Mouse (Mus musculus) hematopoietic stem cell, adult 5-6 weeks (primary cell): ENCODE data around the gene Axin1. TPM values are rescaled to one million over a fixed set of nuclear protein-coding genes. Genes with fewer than 3 reads are reported as not detected.

Source experiments
- ATAC-seq, 2 experiments: fragments of 125-278 bp in 1 of 2; replicated peaks in 1 of 2; 2 replicates each; pipeline ENCODE4 v1.8.0; 2016 to 2017; ENCODE audit warnings: inconsistent platforms in 2 of 2, mild to moderate bottlenecking in 2 of 2, moderate number of reproducible peaks in 2 of 2, low read depth in 1 of 2, moderate TSS enrichment in 1 of 2; ENCODE audit not compliant: low FRiP score in 2 of 2, poor library complexity in 2 of 2, severe bottlenecking in 2 of 2, insufficient read depth in 1 of 2, low TSS enrichment in 1 of 2
- total RNA-seq: library from RNA; stranded (forward); fragments of 172-1452, 232-1000 nt; gene quantifications from 2 replicates; pipeline ENCODE4 v1.2.3, GENCODE M21; 2017

The Axin1 gene
- total RNA-seq, 1 experiment from 2014 or later, result 358 TPM

DNA sequence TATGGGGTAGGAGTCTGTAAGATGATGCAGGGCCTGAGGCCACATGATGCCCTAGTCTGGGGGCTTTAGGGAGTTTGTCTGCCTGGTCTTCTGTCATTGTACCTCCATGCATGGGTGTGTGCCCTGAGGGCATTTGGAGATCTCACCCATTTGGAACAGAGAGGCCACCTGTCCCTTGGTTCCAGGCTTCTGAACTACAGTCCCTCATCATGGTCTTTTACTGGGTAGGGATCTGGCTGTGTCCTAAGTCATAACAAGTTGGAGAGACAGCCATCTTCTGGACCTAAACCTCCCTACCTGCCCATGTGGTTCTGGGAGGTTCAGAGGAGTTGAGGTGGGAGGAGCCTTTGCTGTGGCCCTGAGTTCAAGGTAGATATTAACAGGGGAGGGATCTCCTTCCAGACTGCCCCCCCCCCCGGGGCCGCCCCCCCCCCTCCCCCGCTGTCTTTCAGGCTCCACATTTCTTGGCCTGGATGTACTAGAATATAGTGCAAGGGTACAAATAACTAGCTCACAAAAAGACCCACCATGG, 22.5 kb upstream of the Axin1 start:
- no peak for ATAC-seq

DNA sequence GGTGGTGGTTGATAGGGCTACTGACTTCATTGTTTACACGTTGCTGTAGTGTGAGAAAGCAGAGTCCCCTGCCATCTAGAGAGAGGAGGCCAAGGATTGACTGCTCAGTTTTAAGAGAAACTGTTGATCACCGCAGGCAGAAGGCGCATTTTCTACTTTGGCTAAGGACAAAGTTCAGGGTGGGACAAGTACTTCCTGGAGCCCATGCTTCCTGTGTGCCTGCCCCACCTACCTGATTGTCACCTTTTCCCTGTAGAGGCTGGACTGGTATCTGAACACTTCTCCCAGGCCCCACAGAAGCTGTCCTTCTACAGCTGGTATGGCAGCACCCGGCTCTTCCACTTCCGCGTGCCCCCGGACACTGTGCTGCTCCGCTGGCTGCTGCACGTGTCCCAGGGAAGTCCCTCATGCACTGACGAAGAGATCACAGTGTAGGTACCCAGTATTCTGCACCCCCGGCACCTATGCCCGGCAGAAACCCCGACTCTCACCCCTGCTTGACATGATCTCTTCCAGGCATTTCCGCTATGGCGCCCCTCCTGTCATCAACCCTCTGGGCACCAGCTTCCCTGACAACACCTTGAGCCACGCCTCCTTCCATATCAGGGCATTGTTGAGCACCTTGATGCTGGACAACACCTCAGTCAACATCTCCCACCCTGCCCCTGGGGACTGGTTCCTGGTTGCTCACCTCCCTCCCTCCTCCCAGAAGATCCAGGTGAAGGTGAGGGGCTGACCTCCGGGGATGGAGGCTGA, 21.8 kb upstream of the Axin1 start:
- no peak for ATAC-seq

DNA sequence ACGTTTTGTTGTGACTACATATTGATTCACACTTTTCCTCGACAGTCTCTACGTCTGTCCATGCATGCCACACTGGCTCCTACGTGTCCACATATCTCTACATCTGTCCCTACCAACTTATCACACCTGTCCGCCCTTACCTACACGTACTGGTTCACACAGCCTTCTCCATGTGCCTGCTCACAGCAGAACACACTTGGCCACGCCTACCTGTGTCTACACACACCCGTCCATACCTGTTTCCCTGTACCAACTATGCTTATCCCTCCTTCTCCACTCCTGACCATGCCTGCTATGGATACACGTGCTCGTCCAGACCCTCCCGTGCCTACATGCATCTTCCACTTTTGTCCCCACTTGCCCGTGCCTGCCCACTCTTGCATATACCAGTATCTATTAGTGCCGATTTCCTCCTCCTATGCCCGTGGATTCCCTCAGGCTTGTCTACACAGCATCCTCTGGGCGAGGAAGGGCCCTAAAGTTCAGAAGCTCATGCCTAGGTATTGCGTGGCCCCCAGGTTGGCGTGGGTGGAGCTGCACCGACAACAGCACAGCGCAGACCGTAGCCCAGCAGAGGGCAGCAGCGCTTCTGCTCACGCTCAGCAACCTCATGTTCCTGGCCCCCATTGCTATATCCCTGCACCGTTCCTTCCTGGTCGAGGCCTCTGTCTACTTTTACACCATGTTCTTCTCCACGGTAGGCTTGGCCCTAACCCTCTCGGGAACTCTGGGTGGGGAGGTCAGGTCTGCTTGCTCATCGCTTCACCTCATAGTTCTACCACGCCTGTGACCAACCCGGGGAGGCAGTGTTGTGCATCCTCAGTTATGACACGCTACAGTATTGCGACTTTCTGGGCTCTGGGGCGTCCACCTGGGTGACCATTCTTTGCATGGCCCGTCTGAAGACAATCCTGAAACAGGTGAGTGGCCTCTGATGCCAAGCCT, 18.4 kb upstream of the Axin1 start:
- ATAC-seq, result peak; percentile 70 to 73

DNA sequence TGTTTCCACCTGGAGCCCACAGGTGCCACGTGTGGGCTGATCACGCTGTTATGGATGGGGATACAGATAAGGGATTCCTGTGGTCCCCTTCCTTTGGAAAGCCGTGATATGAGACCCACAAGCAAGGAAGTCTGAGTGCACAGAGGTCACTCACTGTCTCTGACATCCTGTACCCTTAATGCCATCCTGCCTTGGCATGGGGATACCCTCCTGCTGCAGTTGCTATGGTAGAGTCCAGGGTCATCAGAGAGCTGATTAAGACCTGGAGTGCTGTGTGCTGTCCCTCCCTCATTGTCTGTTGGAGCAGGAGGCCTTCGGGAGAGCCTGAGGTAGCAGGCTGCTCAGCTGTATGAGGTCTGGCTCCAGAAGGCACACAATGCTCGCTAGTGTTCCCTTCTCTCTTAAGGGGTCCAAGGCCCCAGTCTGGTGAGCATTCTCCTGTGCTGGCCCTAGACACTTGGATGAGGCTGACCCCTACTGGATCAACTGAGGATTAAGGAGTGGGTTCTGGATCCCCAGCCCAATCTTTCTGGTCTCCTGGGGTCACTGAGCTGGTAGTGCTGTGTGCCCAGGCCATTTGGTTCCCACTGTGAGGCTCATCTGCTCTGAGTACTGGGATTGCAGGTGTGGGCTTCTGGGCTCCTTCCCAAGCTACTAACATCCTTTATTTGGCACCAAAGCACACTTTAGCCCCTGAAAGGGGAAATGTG, 15.9 kb upstream of the Axin1 start:
- ATAC-seq, result no peak

DNA sequence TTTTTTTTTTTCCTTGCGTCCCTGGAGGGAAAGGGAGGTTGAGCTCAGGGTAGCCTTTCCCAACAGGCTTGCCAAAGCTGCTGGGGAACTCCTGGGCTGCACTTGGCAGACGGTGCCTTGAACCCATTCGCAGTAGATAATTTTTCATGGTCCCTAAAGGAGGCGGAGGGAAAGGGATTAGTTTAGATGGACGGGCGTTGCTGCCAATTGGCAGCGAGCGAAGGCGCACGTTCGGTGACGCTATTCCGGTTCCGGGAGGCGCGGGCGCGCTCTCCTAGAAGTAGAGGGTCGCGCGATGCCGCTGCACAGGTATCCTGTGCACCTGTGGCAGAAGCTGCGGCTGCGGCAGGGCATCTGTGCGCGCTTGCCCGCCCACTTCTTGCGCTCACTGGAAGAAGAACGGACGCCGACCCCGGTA, 15.2 kb upstream of the Axin1 start, which contains the start of gene Mrpl28:
Gene Mrpl28 (plus strand): TSS at position 234 of the 418 bp plus-strand sequence.
- peak; percentile 86 to 89 for ATAC-seq

DNA sequence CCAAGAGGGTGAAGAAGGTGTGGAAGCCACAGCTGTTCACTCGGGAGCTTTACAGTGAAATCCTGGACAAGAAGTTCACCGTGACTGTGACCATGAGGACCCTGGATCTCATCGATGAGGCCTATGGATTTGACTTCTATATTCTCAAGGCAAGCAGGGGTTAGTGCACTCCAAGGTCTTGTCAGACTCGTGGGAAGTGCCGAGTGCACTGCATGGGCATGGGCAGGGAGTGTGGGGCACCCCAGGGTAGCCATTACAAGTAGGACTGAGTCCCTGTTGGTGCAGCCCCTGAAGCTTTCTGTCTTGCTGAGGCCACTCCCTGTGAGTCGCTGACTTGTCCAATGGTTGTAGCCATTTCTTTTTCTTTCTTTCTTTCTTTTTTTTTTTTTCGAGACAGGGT, 13.9 kb upstream of the Axin1 start:
- ATAC-seq, result no peak

DNA sequence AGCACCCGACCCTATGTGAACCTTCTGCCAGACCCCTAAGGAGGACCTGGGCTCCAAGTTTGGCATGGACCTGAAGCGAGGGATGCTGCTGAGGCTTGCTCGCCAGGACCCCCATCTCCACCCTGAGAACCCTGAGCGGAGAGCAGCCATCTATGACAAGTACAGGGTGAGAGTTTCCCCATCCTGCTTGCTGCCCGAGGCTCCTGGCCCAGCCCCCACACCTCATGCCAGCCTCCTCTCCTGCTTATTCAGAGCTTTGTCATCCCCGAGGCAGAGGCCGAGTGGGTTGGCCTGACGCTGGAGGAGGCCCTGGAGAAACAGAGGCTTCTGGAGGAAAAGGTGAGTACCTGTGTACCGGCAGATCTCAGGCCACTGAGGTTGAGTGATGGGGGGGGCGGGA, 13.3 kb upstream of the Axin1 start:
- no peak for ATAC-seq

DNA sequence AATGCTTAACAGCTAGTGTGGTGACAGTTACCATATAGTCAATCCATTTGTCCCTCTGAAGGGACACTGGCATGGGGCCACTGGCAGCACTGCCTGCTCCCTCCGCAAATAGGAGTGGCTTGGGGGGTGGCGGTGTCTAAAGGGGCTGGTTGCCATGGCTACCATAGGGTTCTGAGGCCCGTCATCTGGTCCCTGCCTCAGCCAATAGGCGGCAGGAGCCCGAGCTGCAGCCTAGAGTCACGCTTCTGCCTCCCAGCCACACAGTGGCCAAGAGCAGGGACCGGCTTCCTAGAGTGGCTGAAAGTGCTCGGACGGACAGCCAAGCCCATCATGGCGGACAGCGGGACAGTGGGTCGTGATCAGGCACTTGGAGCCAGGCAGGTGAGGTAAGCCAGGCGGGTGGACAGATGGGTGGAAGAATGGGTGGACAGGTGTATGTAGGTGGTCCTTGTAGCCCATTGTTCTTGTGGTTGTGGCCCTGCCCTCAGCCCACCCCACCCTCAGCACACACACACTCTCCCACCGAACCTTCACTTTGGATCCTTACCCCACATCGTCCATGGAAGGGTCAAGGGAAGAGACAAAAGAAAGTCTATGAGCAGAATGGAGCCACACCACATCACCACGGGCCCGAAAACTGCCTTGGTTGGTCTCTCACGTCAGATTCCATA, 7.3 kb upstream of the Axin1 start:
- no peak for ATAC-seq

DNA sequence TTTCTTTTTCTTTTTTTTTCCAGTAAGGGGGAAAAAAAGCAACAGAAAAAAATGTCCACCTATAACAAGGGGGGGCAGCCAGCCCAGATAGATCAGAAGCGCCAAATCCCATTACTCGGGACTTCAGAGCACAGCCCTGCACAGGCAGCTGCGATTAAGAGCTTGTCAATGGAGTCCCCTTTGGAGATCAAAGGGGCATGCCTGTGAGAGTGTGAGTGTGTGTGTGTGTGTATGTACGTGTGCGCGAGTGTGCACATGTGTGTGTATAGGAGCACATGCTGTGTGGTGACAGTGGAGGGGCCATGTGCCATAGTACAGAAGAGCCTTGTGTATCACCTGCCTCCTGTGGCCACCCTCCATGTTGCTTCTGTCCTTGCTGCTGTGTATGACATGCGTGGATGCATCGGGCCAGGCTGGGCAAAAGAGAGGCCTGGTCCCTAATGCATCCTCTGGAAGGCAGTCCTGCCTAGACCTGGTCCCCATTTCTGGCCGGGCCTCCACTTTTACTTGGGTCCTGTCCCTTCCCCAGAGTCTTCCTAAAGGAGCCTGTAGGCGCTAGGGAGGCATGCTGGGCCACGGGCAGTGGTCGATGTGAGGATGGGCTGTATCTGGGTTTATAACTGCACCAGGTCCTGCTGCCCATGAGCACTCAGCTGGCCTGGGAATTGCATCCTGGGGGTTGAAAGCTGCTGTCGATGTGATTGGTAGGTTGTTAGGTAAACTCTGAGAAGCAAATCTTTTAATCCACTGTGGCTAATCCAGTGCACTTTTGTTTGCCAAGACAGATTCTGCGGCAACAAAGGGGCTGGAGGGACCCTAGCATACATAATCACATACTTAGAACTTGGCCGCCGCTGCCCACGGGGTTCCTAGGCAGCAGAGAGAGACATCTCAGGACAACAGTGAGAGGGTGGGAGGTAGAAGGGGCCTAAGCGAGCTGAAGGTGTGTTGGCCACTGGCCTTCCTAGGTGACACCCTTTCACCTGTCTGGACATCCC, 6.3 kb upstream of the Axin1 start:
- no peak for ATAC-seq

DNA sequence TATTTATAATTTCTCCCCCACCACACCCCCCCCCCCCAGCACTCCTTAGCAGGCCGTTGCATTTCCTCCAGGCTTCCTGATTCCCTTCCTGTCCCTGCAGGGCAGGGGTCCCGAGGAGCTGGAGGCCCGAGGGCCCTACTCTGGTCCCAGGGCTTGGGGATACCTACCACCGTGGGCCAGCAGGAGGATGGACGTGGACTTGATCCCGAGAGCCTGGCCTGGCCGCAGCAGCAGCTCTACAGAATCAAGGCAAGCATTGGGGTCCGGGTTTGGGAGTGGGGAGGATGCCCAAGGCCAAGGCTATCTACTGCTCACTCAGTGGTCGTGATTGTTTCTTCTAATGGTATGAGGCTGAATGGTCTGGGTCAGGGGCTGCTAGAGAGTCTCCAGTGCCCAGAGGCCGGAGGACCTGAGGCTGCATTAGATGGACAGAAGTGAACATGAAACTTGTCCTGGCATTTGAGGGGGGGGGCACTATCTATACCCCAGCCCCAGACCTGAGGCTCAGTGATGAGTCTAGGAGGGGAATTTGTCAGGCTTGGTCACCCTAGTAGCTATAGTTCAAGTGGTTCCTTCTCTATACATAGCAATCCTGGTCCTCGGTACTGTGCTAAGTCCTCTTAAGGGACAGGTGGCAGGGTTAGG, 1.3 kb upstream of the Axin1 start:
- ATAC-seq, result no peak

DNA sequence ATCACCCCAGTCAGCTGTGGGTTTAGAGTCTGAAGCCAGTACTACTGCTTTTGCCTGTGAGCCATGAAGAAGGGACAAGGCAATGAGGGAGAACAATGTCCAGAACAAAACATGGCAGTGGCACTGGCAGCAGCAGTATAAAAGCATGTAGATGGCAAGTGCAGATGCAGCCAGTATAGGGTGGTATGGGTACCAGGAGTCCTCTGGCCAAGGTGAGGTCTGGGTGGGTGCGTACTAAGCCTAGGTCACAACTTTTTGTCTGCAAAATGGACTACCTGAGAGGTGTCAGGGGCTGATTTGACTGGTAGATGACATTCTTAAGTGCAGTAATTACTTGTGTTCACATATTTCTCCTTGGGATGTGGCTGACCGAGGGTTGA, 747 bp upstream of the Axin1 start:
- no peak for ATAC-seq

DNA sequence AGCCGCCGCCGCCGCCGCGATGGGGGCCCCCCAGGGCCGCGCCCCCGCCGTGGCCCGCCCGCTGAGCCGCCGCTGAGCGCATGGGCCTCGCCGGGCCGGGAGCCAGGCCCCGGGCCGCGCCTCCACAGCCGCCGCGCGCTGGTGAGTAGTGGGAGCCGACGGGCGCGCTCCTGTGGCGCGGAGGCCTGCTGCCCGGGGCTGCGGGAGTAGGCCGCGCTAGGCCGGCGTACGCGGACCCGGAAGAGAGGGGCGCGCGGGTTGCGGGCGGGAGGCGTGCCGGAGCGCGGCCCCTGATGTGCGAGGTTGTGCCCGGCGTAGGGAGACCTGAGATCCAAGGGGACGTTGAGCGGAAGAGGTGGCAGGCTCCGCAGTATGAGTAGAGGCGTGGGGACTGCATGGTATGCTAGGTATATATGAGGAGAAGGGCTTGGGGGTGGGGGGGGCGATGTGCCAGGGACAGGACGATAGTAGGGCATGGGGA, 453 bp downstream of the Axin1 start:
- 0 out of 4 replicates have a peak, but pooled peaks of 1 of the 2 experiments have one; percentile 15 for ATAC-seq

DNA sequence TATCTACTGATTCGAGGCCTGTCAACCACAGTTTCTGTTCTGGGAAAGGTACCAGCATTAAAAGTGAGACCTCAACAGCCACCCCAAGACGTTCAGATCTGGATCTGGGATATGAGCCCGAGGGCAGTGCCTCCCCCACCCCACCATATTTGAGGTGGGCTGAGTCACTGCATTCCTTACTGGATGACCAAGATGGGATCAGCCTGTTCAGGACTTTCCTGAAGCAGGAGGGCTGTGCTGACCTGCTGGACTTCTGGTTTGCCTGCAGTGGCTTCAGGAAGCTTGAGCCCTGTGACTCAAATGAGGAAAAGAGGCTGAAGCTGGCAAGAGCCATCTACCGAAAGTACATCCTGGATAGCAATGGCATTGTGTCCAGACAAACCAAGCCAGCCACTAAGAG, 4.3 kb downstream of the Axin1 start:
- ATAC-seq, result no peak

DNA sequence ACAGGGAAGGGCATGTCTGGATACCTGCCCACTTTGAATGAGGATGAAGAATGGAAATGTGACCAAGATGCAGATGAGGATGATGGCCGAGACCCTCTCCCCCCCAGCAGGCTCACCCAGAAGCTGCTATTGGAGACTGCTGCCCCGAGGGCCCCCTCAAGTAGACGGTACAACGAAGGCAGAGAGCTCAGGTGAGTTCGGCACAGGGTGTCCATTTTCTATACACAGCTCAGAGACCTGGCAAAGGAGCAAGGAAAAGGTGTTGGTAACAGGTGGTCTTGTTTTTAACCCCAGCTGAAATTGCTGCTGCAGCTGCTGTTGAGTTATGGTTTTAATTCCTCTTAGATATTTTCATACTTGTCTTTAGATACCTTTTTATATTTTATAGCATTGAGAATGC, 4.9 kb downstream of the Axin1 start:
- ATAC-seq, result no peak

DNA sequence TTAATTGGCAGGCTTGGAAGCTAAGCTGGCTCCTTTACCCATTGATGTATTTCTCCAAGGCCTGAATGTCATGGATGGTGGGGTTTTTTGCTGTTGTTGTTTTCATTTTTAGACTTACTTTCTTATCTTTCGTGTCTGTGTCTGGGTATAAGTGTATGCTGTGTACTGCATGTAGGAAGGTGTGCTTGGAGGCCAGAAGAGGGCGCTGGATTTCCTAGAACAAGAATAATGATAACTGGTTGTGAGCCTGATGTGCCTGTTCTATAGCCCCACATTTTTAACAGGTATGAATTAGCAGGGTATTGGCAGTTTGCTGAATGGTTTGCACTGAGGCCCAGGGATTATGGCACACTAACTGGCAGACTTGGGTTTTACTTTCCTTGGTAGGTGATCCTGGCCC, 10.6 kb downstream of the Axin1 start:
- ATAC-seq, result no peak
